Mouse (Mus musculus): ENCODE measurements around the gene Asic1. TPM values are rescaled to one million over a fixed set of nuclear protein-coding genes. Genes with fewer than 3 reads are reported as not detected.
"Not testable (repeated sequence)": the region's sequence is repeated elsewhere in the genome, so short reads cannot be mapped to it uniquely, and the experiment has no call there.

The Asic1 gene
- polyA plus RNA-seq, 1 experiment from 2014 or later = 76.0 TPM

GRCm38 (mm10) chr15:99688712-99689111 lies 18.5 kb downstream of the Asic1 start:
- peak; percentile 51 for ATAC-seq (ENCODE audit: low read depth)
- Histone ChIP-seq H3K9ac (peak overlapping the region; percentile 12; the same call in 1 of the 2 replicates), H3K4me2 (no peak overlapping the region), H3K4me3 (no peak overlapping the region), H3K36me3 (peaks cover 42% of the 10 kb centered on the region), H3K27me3 (no peaks in the 10 kb centered on the region), H3K9me3 (no peaks in the 10 kb centered on the region), H3K27ac (replicated peaks) (no peak overlapping the region), H3K4me1 (replicated peaks) (peaks cover 45% of the 10 kb centered on the region)
- 5% methylated on average over 4 of the region's 4 CpGs for WGBS

GRCm38 (mm10) chr15:99690924-99691323 lies 20.8 kb downstream of the Asic1 start:
- no peak overlapping the region for H3K4me3 ChIP-seq
- peaks cover 42% of the 10 kb centered on the region for H3K36me3 ChIP-seq
- peak overlapping the region; percentile 43; the same call in 1 of the 2 replicates for H3K9ac ChIP-seq
- no peaks in the 10 kb centered on the region for H3K9me3 ChIP-seq
- H3K4me1 ChIP-seq (replicated peaks) = peaks cover 60% of the 10 kb centered on the region
- peak overlapping the region; percentile 77 for H3K27ac ChIP-seq (replicated peaks)
- WGBS = 33% methylated on average over 4 of the region's 4 CpGs
- ATAC-seq (ENCODE audit: low read depth) = no peak
- H3K4me2 ChIP-seq = no peak overlapping the region
- H3K27me3 ChIP-seq = no peaks in the 10 kb centered on the region

- Histone ChIP-seq H3K9me3 (no peaks in the 10 kb centered on the region), H3K4me3 (no peak overlapping the region), H3K36me3 (peaks cover 43% of the 10 kb centered on the region), H3K27ac (replicated peaks) (peak overlapping the region; percentile 77), H3K4me2 (peak overlapping the region; percentile 26; the same call in 1 of the 2 replicates), H3K4me1 (replicated peaks) (peaks cover 60% of the 10 kb centered on the region), H3K27me3 (no peaks in the 10 kb centered on the region), H3K9ac (peak overlapping the region; percentile 43)
- ATAC-seq (ENCODE audit: low read depth) = 0 out of 2 replicates have a peak, but pooled peaks have one; percentile 24
- WGBS = 43% methylated on average over 9 of the region's 9 CpGs
Observed at GRCm38 (mm10) chr15:99691976-99692375, 21.8 kb downstream of the Asic1 start.

GRCm38 (mm10) chr15:99697309-99697708 lies 27.1 kb downstream of the Asic1 start:
- Histone ChIP-seq H3K4me2 (no peak overlapping the region), H3K9me3 (no peaks in the 10 kb centered on the region), H3K9ac (no peak overlapping the region), H3K27me3 (no peaks in the 10 kb centered on the region), H3K4me1 (replicated peaks) (peaks cover 33% of the 10 kb centered on the region), H3K27ac (replicated peaks) (no peak overlapping the region), H3K36me3 (peaks cover 75% of the 10 kb centered on the region), H3K4me3 (no peak overlapping the region)
- ATAC-seq (ENCODE audit: low read depth) = no peak
- WGBS = 27% methylated on average over 2 of the region's 2 CpGs

- Histone ChIP-seq H3K4me2 (no peak overlapping the region), H3K27me3 (no peaks in the 10 kb centered on the region), H3K4me3 (no peak overlapping the region), H3K27ac (replicated peaks) (peak overlapping the region; percentile 34; the same call in 1 of the 2 replicates), H3K4me1 (replicated peaks) (peaks cover 33% of the 10 kb centered on the region), H3K36me3 (peaks cover 69% of the 10 kb centered on the region), H3K9me3 (no peaks in the 10 kb centered on the region), H3K9ac (no peak overlapping the region)
- ATAC-seq (ENCODE audit: low read depth) = no peak
- 32% methylated on average over 20 of the region's 20 CpGs for WGBS
Observed at GRCm38 (mm10) chr15:99698533-99699085, 28.4 kb downstream of the Asic1 start.

GRCm38 (mm10) chr15:99699715-99700114 lies 29.5 kb downstream of the Asic1 start:
- no peaks in the 10 kb centered on the region for H3K9me3 ChIP-seq
- peaks cover 71% of the 10 kb centered on the region for H3K36me3 ChIP-seq
- H3K27me3 ChIP-seq = no peaks in the 10 kb centered on the region
- peak overlapping the region; percentile 22; the same call in 1 of the 2 replicates for H3K9ac ChIP-seq
- WGBS = 59% methylated on average over 10 of the region's 10 CpGs
- peaks cover 33% of the 10 kb centered on the region for H3K4me1 ChIP-seq (replicated peaks)
- H3K27ac ChIP-seq (replicated peaks) = no peak overlapping the region
- H3K4me2 ChIP-seq = no peak overlapping the region
- no peak overlapping the region for H3K4me3 ChIP-seq
- no peak for ATAC-seq (ENCODE audit: low read depth)

- peaks cover 69% of the 10 kb centered on the region for H3K36me3 ChIP-seq
- H3K4me1 ChIP-seq (replicated peaks) = peaks cover 33% of the 10 kb centered on the region
- 0 out of 2 replicates have a peak overlapping the region, but pooled peaks have one; percentile 23 for H3K27ac ChIP-seq (replicated peaks)
- H3K9me3 ChIP-seq = no peaks in the 10 kb centered on the region
- no peak overlapping the region for H3K4me3 ChIP-seq
- WGBS = 84% methylated on average over 18 of the region's 18 CpGs
- H3K4me2 ChIP-seq = no peak overlapping the region
- no peak for ATAC-seq (ENCODE audit: low read depth)
- H3K27me3 ChIP-seq = no peaks in the 10 kb centered on the region
- peak overlapping the region; percentile 22; the same call in 1 of the 2 replicates for H3K9ac ChIP-seq
Observed at GRCm38 (mm10) chr15:99700219-99701106, 30.3 kb downstream of the Asic1 start.

GRCm38 (mm10) chr15:99701640-99701998 lies 31.5 kb downstream of the Asic1 start:
- Histone ChIP-seq H3K4me1 (replicated peaks) (peaks cover 40% of the 10 kb centered on the region), H3K36me3 (peaks cover 66% of the 10 kb centered on the region), H3K4me3 (peak overlapping the region; percentile 78), H3K9ac (peak overlapping the region; percentile 97; the same call in 1 of the 2 replicates), H3K4me2 (peak overlapping the region; percentile 99), H3K27ac (replicated peaks) (peak overlapping the region; percentile 99)
- not testable (repeated sequence) for H3K27me3 ChIP-seq; ATAC-seq (ENCODE audit: low read depth); H3K9me3 ChIP-seq
- WGBS = 44% methylated on average over 16 of the region's 16 CpGs

- H3K4me3 ChIP-seq = peak within 1 kb of the TSS; percentile 78
- WGBS = 2% methylated on average over 71 of the region's 71 CpGs
- H3K9me3 ChIP-seq = no peaks in the 10 kb centered on the region
- H3K27ac ChIP-seq (replicated peaks) = peak within 1 kb of the TSS; percentile 99
- ATAC-seq (ENCODE audit: low read depth) = peak; percentile 94
- peaks cover 40% of the 10 kb centered on the region for H3K4me1 ChIP-seq (replicated peaks)
- H3K9ac ChIP-seq = peak within 1 kb of the TSS; percentile 97
- peak within 1 kb of the TSS; percentile 99 for H3K4me2 ChIP-seq
- H3K36me3 ChIP-seq = peaks cover 66% of the 10 kb centered on the region
- no peaks in the 10 kb centered on the region for H3K27me3 ChIP-seq
Observed at GRCm38 (mm10) chr15:99701999-99702900, 32.1 kb downstream of the Asic1 start, which contains the start of gene Smarcd1. Gene Smarcd1, plus strand, starts transcription at chr15:99702129.

- H3K27me3 ChIP-seq = no peaks in the 10 kb centered on the region
- H3K9ac ChIP-seq = peak overlapping the region; percentile 97
- no peaks in the 10 kb centered on the region for H3K9me3 ChIP-seq
- H3K36me3 ChIP-seq = peaks cover 66% of the 10 kb centered on the region
- ATAC-seq (ENCODE audit: low read depth) = no peak
- H3K27ac ChIP-seq (replicated peaks) = peak overlapping the region; percentile 99
- 53% methylated on average over 9 of the region's 9 CpGs for WGBS
- peaks cover 40% of the 10 kb centered on the region for H3K4me1 ChIP-seq (replicated peaks)
- H3K4me2 ChIP-seq = peak overlapping the region; percentile 99
- peak overlapping the region; percentile 78 for H3K4me3 ChIP-seq
Observed at GRCm38 (mm10) chr15:99703104-99703503, 32.9 kb downstream of the Asic1 start.

GRCm38 (mm10) chr15:99703676-99704040 lies 33.5 kb downstream of the Asic1 start:
- peak overlapping the region; percentile 99 for H3K27ac ChIP-seq (replicated peaks)
- H3K4me1 ChIP-seq (replicated peaks) = peaks cover 40% of the 10 kb centered on the region
- no peaks in the 10 kb centered on the region for H3K27me3 ChIP-seq
- WGBS = 48% methylated on average over 5 of the region's 5 CpGs
- no peaks in the 10 kb centered on the region for H3K9me3 ChIP-seq
- peak overlapping the region; percentile 97 for H3K9ac ChIP-seq
- H3K4me2 ChIP-seq = peak overlapping the region; percentile 99
- peaks cover 67% of the 10 kb centered on the region for H3K36me3 ChIP-seq
- H3K4me3 ChIP-seq = peak overlapping the region; percentile 78
- ATAC-seq (ENCODE audit: low read depth) = no peak
